Mouse (Mus musculus) spleen, adult 2 months (tissue): ENCODE data around the gene Ripor1.

Experiments used
- CTCF ChIP-seq: fragments of 200-500 bp; IDR thresholded peaks from 2 replicates; pipeline ENCODE4 v1.5.1; 2011; ENCODE audit warnings: mild to moderate bottlenecking, inconsistent platforms; ENCODE audit not compliant: insufficient read depth, insufficient read length, insufficient replicate concordance; ENCODE audit errors: extremely low read depth
- POLR2A ChIP-seq: fragments of 200-500 bp; IDR thresholded peaks from 2 replicates; pipeline ENCODE4 v1.6.1; 2011; ENCODE audit warnings: low read depth, low read length, inconsistent platforms

DNA sequence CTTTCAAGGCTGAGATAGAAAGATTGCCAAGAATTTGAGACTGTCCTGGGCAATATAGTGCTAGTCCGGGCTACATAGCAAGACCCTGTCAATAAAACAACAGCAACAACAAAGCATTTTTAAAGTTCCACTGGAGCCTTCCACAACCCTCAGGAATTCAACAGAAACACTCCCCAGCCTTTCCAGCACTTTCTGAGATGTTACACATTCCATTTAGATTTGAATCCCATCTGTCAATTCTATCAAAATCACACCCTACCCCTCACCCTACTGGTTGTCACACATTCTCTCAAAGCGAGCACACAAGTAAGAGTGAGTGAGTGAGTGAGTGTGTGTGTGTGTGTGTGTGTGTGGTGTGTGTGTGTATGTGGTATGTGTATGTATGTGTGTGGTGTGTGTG lies 12.6 kb upstream of the Ripor1 start:
- TF ChIP-seq CTCF (no peak), POLR2A (no peak)
